Mouse (Mus musculus) kidney, adult 8-10 months (tissue): ENCODE results near the gene Mef2c.

Experiments used
- DNase-seq, 2 experiments: peaks; one replicate each; pipeline ENCODE4 v3.0.0; 2022

Gene Mef2c

DNA sequence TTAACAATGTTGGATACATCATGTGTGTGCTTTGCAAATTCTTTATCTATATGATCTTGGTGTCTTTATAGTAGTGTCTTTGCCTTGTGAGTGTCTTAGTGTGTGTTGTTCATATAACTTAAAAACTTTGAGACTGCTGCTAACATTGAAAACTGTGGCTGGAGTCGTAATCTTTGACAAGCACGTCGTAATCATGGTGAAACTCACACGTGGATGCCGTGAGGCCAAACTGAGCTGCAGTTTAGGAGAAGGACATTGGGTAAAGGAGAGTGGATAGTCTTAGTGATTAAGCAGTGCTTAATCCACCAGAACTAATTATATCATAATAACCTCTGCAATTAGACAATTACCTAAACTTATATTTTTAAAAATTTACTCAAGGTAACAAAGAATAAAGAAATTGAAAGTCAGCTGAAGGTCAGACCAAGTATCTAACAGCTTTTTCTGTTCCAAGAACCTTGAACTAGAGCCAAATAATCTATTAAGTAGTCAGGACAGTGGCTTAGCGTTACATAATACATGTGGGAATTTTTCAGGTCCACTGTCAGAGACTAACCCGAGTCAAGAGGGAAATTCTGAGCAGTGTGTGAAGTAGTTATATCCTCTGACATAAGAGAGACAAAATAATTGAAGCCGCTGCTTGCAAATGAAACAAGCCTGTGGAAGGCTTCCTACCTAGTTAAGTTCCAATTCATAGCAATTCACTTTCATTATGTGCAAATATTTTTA, 70.2 kb downstream of the Mef2c start:
- no peak for DNase-seq

- no peak for DNase-seq
These were observed 71.0 kb downstream of the Mef2c start for GRCm38 (mm10) chr13:83574866-83575265.

DNA sequence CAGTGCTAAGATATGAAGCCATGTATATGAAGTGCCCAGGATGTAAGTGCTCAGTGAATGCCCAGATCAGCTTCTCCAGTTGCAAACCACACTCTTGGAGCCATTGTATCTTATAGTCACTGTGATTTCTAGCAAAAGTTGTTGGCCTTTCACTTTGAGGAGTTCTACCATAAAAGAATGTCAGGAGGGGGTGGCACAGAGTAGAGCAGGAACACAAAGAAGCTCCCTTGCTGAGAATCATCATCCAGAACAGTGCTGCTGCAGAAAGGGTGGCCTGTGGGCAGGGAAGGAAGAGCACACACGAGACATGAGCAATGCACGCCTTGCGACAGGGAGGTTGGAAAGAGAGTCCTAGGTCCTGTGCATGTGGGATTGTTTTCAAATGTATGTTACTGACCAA, 75.6 kb downstream of the Mef2c start:
- DNase-seq, result no peak

DNA sequence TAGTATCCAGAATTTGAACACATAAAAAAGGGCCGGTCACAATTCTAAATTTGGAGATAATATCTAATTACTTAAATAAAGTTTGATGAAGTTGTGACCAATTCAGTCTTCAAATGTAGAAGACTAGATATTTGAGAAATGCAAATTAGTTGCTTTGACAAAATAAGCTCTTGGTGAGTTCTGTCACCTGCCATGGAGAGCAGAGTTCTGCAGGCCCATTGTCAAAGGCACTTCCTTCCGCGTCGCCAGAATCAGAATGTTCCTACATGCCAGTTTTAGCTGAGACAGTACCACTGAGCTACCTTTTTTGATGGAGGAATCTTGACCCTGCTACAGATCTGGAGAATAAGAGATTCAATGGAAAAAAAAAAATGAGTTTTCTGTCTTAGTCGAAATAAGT, 77.0 kb downstream of the Mef2c start:
- no peak for DNase-seq

DNA sequence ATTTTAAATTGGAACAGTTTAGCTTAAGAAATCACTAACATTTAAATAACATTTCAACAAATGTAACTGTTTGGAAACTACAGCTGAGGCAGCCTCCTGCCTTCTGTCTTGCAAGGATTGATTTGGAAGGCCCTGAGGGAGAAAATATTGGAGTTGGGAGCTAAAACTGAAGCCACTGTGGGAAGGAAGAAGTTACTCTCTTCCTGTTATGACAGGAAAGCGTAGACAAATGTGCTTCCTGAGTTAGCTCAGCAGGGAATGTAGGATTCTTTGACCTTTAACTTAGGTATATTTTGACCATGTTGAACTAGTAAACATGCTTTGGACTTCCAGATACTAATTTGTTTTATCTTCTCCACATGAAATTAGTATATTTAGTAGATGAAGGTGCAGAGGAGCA, 78.7 kb downstream of the Mef2c start:
- peak in 1 of 2 experiments; percentile 26 for DNase-seq

- no peak for DNase-seq
These were observed 80.0 kb downstream of the Mef2c start for GRCm38 (mm10) chr13:83583881-83584280.

DNA sequence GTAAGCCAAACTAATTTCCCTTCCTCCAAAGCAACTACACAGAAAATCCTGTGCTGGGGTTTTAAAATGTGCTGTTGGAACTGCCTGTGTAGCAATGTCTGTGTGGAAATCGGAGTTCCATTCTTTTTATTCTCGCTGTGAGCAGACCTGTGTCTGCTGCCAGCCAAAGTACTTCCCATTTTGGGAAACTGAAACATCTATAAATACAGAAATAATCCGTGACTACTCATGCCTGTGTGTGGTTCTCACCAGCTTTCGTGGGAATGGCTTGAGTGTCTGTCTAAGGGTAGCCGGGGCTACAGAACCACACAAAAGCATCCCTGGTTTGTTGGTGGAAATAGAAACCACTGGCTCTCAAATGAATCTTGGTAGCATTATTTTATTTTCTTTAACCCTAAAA, 81.5 kb downstream of the Mef2c start:
- no peak for DNase-seq

GRCm38 (mm10) chr13:83588186-83588585, 84.4 kb downstream of the Mef2c start:
- no peak for DNase-seq

DNA sequence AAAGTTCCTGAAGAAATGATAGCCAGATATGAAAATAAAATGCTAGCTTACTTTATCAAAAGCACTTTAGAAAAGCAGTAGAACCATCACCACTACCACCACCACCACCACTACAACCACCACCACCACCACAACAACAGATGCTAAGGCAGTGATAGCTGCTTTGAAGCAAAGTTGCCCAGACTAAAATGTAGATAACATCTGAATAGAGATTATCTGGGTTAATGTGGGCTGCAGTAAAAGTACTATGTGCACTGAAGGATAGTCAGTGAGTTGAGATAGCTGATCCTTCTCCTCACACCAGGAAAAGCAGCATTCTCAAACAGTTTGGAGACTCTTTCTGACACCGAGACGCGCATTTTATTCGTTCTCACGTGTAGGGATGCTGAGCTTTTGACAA, 87.1 kb downstream of the Mef2c start:
- no peak for DNase-seq

- DNase-seq, result no peak
These were observed 91.6 kb downstream of the Mef2c start for GRCm38 (mm10) chr13:83595429-83595828.

GRCm38 (mm10) chr13:83596989-83597738, 93.3 kb downstream of the Mef2c start:
- no peak for DNase-seq

GRCm38 (mm10) chr13:83597739-83598210, 93.9 kb downstream of the Mef2c start:
- no peak for DNase-seq

GRCm38 (mm10) chr13:83600301-83600700, 96.5 kb downstream of the Mef2c start:
- DNase-seq, result no peak

- no peak for DNase-seq
These were observed 97.9 kb downstream of the Mef2c start for GRCm38 (mm10) chr13:83601741-83602140.

GRCm38 (mm10) chr13:83603373-83604265, 99.8 kb downstream of the Mef2c start:
- peak; percentile 15 to 44 for DNase-seq

- DNase-seq, result no peak
These were observed 100.5 kb downstream of the Mef2c start for GRCm38 (mm10) chr13:83604320-83604719.

GRCm38 (mm10) chr13:83604785-83605184, 101.0 kb downstream of the Mef2c start:
- DNase-seq, result no peak

DNA sequence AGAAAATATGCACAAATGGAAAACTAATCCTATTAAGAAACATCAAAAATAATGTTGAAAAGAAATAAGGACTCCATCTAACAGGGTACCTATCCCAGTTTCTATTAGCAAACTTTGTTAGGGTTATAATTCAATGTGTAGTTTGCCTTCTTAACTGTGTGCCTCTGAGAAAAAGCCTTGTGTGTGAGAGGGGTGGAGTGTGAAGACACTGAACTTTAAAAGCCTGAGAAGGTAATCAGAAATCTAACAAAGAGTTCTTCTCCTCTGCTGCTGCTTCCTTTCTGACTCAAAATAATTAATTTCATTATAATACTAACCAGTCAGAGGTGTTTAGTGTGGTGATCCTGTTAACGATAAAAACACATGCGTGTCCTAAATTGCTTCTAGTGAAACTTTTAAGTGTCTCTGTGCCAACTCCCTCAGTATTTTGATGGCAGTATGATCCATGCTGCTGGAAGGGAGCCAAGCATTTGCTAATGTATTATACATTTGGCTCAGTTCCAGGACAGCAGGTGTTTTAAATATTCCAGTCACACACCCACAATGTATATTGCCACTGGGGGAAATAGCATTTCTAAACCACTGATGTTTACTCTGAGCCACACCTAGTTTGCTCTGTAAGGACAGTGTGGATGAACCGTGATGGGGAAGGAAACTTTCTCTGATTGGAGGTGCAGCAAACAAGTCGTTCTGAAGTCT, 104.2 kb downstream of the Mef2c start:
- no peak for DNase-seq

DNA sequence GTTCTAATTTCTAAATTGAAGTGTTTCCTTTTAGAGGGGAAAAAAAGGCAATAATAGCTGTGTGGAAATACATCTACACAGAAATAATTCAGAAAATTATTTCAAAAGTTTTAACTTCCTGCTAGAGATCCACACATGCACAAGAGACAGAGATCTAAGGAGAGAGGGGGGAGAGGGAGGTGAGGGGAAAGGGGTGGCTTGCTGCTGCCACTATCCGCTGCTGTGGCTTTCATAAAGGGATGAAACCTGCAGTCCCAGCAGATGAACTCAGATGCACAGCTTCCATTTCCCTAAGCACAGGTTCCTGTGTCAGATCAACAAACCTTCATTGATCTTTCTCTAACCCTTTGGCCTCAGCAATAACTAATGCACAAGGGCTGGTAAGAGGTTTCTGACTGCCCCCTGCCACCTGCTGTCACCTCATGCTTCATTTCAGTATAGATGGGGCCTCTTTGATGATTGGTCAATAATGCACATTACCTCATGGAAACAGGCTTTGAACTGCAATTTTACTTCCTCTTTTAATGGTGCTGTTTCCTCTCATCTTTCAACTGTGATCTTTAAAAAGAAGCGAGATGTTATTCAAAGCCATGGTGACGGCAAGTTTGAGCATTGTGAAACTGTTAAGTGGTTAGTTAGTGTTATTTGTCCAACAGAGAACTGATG, 105.2 kb downstream of the Mef2c start:
- DNase-seq, result no peak

GRCm38 (mm10) chr13:83609517-83609878, 105.7 kb downstream of the Mef2c start:
- no peak for DNase-seq

DNA sequence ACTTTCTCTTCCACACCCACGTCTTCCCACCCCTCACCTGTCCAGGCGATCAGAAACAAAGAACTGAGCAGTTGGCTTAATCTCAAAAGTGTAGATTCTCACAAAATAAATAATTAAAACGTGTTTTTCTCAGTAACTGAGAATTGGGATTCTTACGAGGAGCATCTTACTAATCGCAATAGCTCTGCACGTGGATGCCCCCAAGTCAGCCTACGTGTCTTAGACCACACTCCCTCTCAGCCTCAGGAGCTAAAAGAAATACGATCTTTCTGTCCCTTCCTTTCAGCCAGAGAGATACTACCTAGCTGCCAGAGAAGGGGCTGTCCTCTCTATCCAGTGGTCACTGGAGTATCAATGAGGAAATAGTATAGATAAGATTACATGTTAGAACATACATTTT, 106.3 kb downstream of the Mef2c start:
- no peak for DNase-seq

- DNase-seq, result no peak
These were observed 108.4 kb downstream of the Mef2c start for GRCm38 (mm10) chr13:83612195-83612594.
